Mouse (Mus musculus): Measurements from ENCODE around the gene Tmed1. TPM values are rescaled to one million over a fixed set of nuclear protein-coding genes. Genes with fewer than 3 reads are reported as not detected.
"Not testable (repeated sequence)": the region's sequence is repeated elsewhere in the genome, so short reads cannot be mapped to it uniquely, and the experiment has no call there.

Gene Tmed1
- total RNA-seq, 2 experiments from 2014 or later: 17.7 to 21.2 TPM

GRCm38 (mm10) chr9:21526634-21526944 lies 16.5 kb upstream of the Tmed1 start:
- DNase-seq (ENCODE audit: low spot score in 2 of 2): no peak

GRCm38 (mm10) chr9:21525937-21526633 lies 16.0 kb upstream of the Tmed1 start, which contains the start of gene AB124611:
AB124611 (plus strand) TSS chr9:21526176.
- no peak for DNase-seq (ENCODE audit: low spot score in 2 of 2)

GRCm38 (mm10) chr9:21525142-21525936 lies 15.3 kb upstream of the Tmed1 start:
- DNase-seq (ENCODE audit: low spot score in 2 of 2): no peak

GRCm38 (mm10) chr9:21518690-21519089 lies 8.6 kb upstream of the Tmed1 start:
- not testable (repeated sequence) for DNase-seq (ENCODE audit: low spot score in 2 of 2)

GRCm38 (mm10) chr9:21517947-21518495 lies 8.0 kb upstream of the Tmed1 start:
- DNase-seq (ENCODE audit: low spot score in 2 of 2): no peak

- DNase-seq (ENCODE audit: low spot score in 2 of 2): no peak
Observed at GRCm38 (mm10) chr9:21513466-21513865, 3.4 kb upstream of the Tmed1 start.

GRCm38 (mm10) chr9:21511052-21511451 lies 1.0 kb upstream of the Tmed1 start:
- DNase-seq (ENCODE audit: low spot score in 2 of 2): no peak

- DNase-seq (ENCODE audit: low spot score in 2 of 2): no peak
Observed at GRCm38 (mm10) chr9:21510689-21511015, 600 bp upstream of the Tmed1 start.

GRCm38 (mm10) chr9:21508871-21509404 lies 1.1 kb downstream of the Tmed1 start:
- no peak for DNase-seq (ENCODE audit: low spot score in 2 of 2)

GRCm38 (mm10) chr9:21507753-21508430 lies 2.2 kb downstream of the Tmed1 start:
- no peak for DNase-seq (ENCODE audit: low spot score in 2 of 2)

GRCm38 (mm10) chr9:21505767-21506166 lies 4.3 kb downstream of the Tmed1 start:
- DNase-seq (ENCODE audit: low spot score in 2 of 2): no peak

- no peak for DNase-seq (ENCODE audit: low spot score in 2 of 2)
Observed at GRCm38 (mm10) chr9:21503352-21503751, 6.7 kb downstream of the Tmed1 start.

GRCm38 (mm10) chr9:21498284-21498902 lies 11.7 kb downstream of the Tmed1 start:
- no peak for DNase-seq (ENCODE audit: low spot score in 2 of 2)

- no peak for DNase-seq (ENCODE audit: low spot score in 2 of 2)
Observed at GRCm38 (mm10) chr9:21497664-21498063, 12.4 kb downstream of the Tmed1 start.

GRCm38 (mm10) chr9:21497050-21497542 lies 13.0 kb downstream of the Tmed1 start:
- DNase-seq (ENCODE audit: low spot score in 2 of 2): peak in 1 of 2 experiments; percentile 40

GRCm38 (mm10) chr9:21496308-21497049 lies 13.6 kb downstream of the Tmed1 start:
- DNase-seq (ENCODE audit: low spot score in 2 of 2): no peak

GRCm38 (mm10) chr9:21494726-21495125 lies 15.3 kb downstream of the Tmed1 start:
- DNase-seq (ENCODE audit: low spot score in 2 of 2): no peak

GRCm38 (mm10) chr9:21493907-21494306 lies 16.1 kb downstream of the Tmed1 start:
- DNase-seq (ENCODE audit: low spot score in 2 of 2): no peak

GRCm38 (mm10) chr9:21490696-21491095 lies 19.4 kb downstream of the Tmed1 start:
- no peak for DNase-seq (ENCODE audit: low spot score in 2 of 2)

- DNase-seq (ENCODE audit: low spot score in 2 of 2): not testable (repeated sequence)
Observed at GRCm38 (mm10) chr9:21488246-21488645, 21.8 kb downstream of the Tmed1 start.

Data from layer of hippocampus, postnatal 10 days (tissue).